Mouse (Mus musculus) myocyte (in vitro differentiated cells): ENCODE results near the gene Tfap4. TPM values are rescaled to one million over a fixed set of nuclear protein-coding genes. Genes with fewer than 3 reads are reported as not detected.

ENCODE experiments used
- H3K27me3 ChIP-seq: one replicate; pipeline ENCODE4 v1.6.1; 2011; ENCODE audit not compliant: control insufficient read depth, insufficient read depth, insufficient read length
- H3K36me3 ChIP-seq: one replicate; pipeline ENCODE4 v1.6.1; 2011; ENCODE audit not compliant: control insufficient read depth, insufficient read depth
- H3K4me2 ChIP-seq: one replicate; pipeline ENCODE4 v1.6.1; 2011; ENCODE audit warnings: low read depth, control low read depth
- H3K4me3 ChIP-seq: one replicate; pipeline ENCODE4 v1.5.1; 2011; ENCODE audit warnings: mild to moderate bottlenecking, control low read depth, moderate library complexity
- H3K79me2 ChIP-seq: one replicate; pipeline ENCODE4 v1.6.1; 2011; ENCODE audit not compliant: control insufficient read depth, insufficient read depth
- H3ac ChIP-seq: one replicate; pipeline ENCODE4 v1.6.1; 2011; ENCODE audit not compliant: control insufficient read depth, insufficient read length
- CEBPB ChIP-seq: IDR thresholded peaks from 2 replicates; pipeline ENCODE4 v1.6.1; 2011; ENCODE audit warnings: mild to moderate bottlenecking, moderate library complexity; ENCODE audit not compliant: poor library complexity, insufficient read depth, severe bottlenecking
- E2F4 ChIP-seq: IDR thresholded peaks from one replicate; pipeline ENCODE4 v1.6.1; 2011; ENCODE audit warnings: mild to moderate bottlenecking, control low read depth, moderate library complexity; ENCODE audit not compliant: insufficient read depth
- MAX ChIP-seq: IDR thresholded peaks from one replicate; pipeline ENCODE4 v1.6.1; 2011; ENCODE audit warnings: low read depth, mild to moderate bottlenecking, control low read depth
- MYOD1 ChIP-seq, 3 experiments: IDR thresholded peaks; one replicate each; pipeline ENCODE4 v1.6.1; 2011; ENCODE audit warnings: control low read depth in 2 of 3, low read depth in 2 of 3, mild to moderate bottlenecking in 2 of 3, moderate library complexity in 1 of 3; ENCODE audit not compliant: insufficient read length in 2 of 3, control insufficient read depth in 1 of 3
- MYOG ChIP-seq, 3 experiments: IDR thresholded peaks; one replicate each; pipeline ENCODE4 v1.6.1; 2011; ENCODE audit warnings: control low read depth in 2 of 3, low read depth in 2 of 3, mild to moderate bottlenecking in 2 of 3; ENCODE audit not compliant: insufficient read length in 2 of 3, control insufficient read depth in 1 of 3, insufficient read depth in 1 of 3
- POLR2A ChIP-seq: IDR thresholded peaks from one replicate; pipeline ENCODE4 v1.6.1; 2011; ENCODE audit warnings: low read depth, mild to moderate bottlenecking, control low read depth, moderate library complexity; ENCODE audit not compliant: insufficient read length
- POLR2AphosphoS2 ChIP-seq: IDR thresholded peaks from one replicate; pipeline ENCODE4 v1.6.1; 2011; ENCODE audit warnings: low read depth, control low read depth; ENCODE audit not compliant: insufficient read length
- REST ChIP-seq: IDR thresholded peaks from one replicate; pipeline ENCODE4 v1.6.1; 2011; ENCODE audit warnings: mild to moderate bottlenecking, control low read depth, moderate library complexity; ENCODE audit not compliant: insufficient read depth, insufficient read length
- SRF ChIP-seq: IDR thresholded peaks from one replicate; pipeline ENCODE4 v1.6.1; 2011; ENCODE audit warnings: low read depth; ENCODE audit not compliant: control insufficient read depth, insufficient read length
- TCF12 ChIP-seq: IDR thresholded peaks from one replicate; pipeline ENCODE4 v1.6.1; 2011; ENCODE audit warnings: mild to moderate bottlenecking, control low read depth; ENCODE audit not compliant: poor library complexity, insufficient read depth, severe bottlenecking
- TCF3 ChIP-seq: IDR thresholded peaks from one replicate; pipeline ENCODE4 v1.6.1; 2011; ENCODE audit warnings: low read depth, control low read depth; ENCODE audit not compliant: insufficient read length
- USF1 ChIP-seq: IDR thresholded peaks from one replicate; pipeline ENCODE4 v1.6.1; 2011; ENCODE audit warnings: low read depth, mild to moderate bottlenecking, control low read depth, moderate library complexity
- polyA plus RNA-seq: library from polyadenylated mRNA; unstranded; fragments of >200 nt; fragmentation: generic; extraction: Trizol; gene quantifications from one replicate; pipeline ENCODE4 v1.2.1, GENCODE M21; 2012; ENCODE audit warnings: missing spikeins

Tfap4 gene
- polyA plus RNA-seq, 1 experiment = 4.0 TPM

DNA sequence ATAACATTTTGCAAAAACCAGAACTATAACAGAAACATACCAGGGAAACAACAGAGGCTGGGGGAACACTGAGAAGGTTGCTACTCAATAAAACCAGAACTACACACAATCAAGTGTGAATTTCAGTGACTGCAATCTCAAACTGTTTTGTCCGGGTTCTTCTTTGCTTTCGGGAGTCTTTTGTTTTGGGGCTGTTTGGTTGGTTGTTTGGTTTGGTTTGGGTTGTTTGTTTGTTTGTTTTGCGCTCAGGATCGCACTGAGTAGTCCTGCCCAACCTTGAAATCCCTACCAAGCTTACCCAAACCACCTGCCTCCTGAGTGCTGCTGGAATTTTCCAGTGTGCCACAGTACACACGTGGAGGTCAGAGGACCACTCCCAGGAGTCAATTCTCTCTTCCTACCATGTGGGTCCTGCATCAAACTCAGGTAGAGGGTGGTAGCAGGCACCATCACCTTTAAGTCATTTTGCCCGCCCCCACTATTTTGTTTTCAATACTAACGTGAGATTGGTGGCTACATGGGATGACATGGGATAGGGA, 17.3 kb downstream of the Tfap4 start:
- Histone ChIP-seq H3K27me3 (no peaks in the 10 kb centered on the region), H3K79me2 (peaks cover 7% of the 10 kb centered on the region), H3ac (no peak overlapping the region), H3K4me3 (peak overlapping the region; percentile 37), H3K36me3 (no peaks in the 10 kb centered on the region), H3K4me2 (peak overlapping the region; percentile 72)
- TF ChIP-seq USF1 = no peak
- TF ChIP-seq POLR2A = no peak
- no peak for TF ChIP-seq E2F4
- TF ChIP-seq SRF = no peak
- TF ChIP-seq CEBPB = no peak
- TF ChIP-seq TCF12 = no peak
- TF ChIP-seq MYOD1 (IDR thresholded peaks at IDR 0.05; ENCODE audit: control insufficient read depth in 1 of 3, insufficient read length in 2 of 3, low read depth in 2 of 3) = no peak
- no peak for TF ChIP-seq MYOG (IDR thresholded peaks at IDR 0.05; ENCODE audit: control insufficient read depth in 1 of 3, insufficient read depth in 1 of 3, insufficient read length in 2 of 3, low read depth in 2 of 3)
- no peak for TF ChIP-seq MAX

DNA sequence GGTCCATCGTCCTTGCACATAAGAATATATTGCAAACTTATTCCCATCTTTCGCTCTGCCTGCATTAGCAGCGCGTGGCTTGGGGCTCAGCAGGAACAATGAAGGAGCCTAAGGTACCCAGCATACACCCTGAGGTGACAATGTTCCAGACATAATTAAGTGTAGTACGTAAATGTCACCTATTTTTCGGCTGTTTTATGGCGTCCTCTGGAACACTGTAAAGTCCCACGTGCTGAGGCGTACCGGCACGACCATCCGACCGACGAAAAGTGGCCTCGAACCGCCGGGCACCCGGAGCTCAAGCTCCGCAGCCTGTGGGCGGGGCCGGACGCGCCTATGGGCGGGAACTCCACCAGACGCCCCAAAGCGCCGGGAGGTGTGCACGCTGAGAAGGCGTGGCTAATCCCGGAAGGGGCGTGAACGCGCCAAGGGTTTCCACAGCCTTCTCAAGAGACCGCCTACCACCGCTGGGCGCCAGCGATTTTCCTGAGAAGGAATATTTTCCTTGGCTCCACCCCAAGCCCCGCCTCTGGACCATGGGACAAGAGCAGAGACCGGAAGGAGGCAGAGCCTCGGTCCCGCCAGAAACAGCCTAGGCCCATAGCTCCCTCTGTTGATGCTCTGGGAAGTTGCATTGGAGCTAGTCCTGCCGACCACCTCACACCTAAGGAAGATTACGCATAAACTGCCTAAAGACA, 18.0 kb downstream of the Tfap4 start, which contains the start of gene Srl:
Srl (minus strand) TSS at position 316 of the 698 bp plus-strand sequence.
- H3ac ChIP-seq = peak within 1 kb of the TSS; percentile 35
- H3K36me3 ChIP-seq = no peaks in the 10 kb centered on the region
- no peaks in the 10 kb centered on the region for H3K27me3 ChIP-seq
- TF ChIP-seq SRF (no peak), MYOD1 (IDR thresholded peaks at IDR 0.05; ENCODE audit: control insufficient read depth in 1 of 3, insufficient read length in 2 of 3, low read depth in 2 of 3) (peak in 1 of 3 experiments; percentile 1), POLR2AphosphoS2 (peak; percentile 87), POLR2A (peak; percentile 87), E2F4 (peak; percentile 2), USF1 (peak; percentile 22), MAX (no peak)
- peaks cover 7% of the 10 kb centered on the region for H3K79me2 ChIP-seq
- H3K4me3 ChIP-seq = peak within 1 kb of the TSS; percentile 37
- H3K4me2 ChIP-seq = peak within 1 kb of the TSS; percentile 92

DNA sequence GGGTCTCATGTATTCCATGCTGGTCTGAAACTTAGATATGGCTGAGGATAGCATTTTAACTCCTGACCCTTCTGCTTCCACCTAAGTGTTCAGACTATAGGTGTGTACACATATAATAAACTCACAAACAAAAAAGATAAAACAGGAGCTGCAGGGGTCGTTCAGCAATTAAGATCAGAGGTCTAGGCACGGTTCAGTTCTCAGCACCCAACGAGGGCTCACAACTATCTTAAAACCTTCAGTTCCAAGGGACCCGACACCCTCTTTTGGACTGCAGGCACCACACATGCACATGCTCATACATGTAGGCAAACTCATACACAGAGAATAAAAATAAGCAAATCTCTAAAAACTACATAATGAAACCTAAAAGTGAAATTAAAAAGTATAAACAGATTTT, 18.6 kb downstream of the Tfap4 start:
- Histone ChIP-seq H3K36me3 (no peaks in the 10 kb centered on the region), H3K4me3 (peak overlapping the region; percentile 37), H3K27me3 (no peaks in the 10 kb centered on the region), H3K4me2 (peak overlapping the region; percentile 92), H3K79me2 (peaks cover 7% of the 10 kb centered on the region), H3ac (peak overlapping the region; percentile 35)
- TF ChIP-seq SRF = no peak
- TF ChIP-seq CEBPB = no peak
- TF ChIP-seq REST = no peak
- no peak for TF ChIP-seq POLR2A
- TF ChIP-seq POLR2AphosphoS2 = no peak
- no peak for TF ChIP-seq MYOG (IDR thresholded peaks at IDR 0.05; ENCODE audit: control insufficient read depth in 1 of 3, insufficient read depth in 1 of 3, insufficient read length in 2 of 3, low read depth in 2 of 3)
- TF ChIP-seq TCF3 = no peak
- TF ChIP-seq E2F4 = no peak
- TF ChIP-seq TCF12 = no peak
- no peak for TF ChIP-seq MAX
- TF ChIP-seq USF1 = no peak
- no peak for TF ChIP-seq MYOD1 (IDR thresholded peaks at IDR 0.05; ENCODE audit: control insufficient read depth in 1 of 3, insufficient read length in 2 of 3, low read depth in 2 of 3)

GRCm38 (mm10) chr16:4540064-4540775, 19.4 kb downstream of the Tfap4 start:
- Histone ChIP-seq H3K4me2 (peak overlapping the region; percentile 92), H3ac (no peak overlapping the region), H3K27me3 (no peaks in the 10 kb centered on the region), H3K36me3 (no peaks in the 10 kb centered on the region), H3K79me2 (peaks cover 7% of the 10 kb centered on the region), H3K4me3 (no peak overlapping the region)
- no peak for TF ChIP-seq E2F4
- TF ChIP-seq CEBPB = no peak
- no peak for TF ChIP-seq REST
- no peak for TF ChIP-seq MYOD1 (IDR thresholded peaks at IDR 0.05; ENCODE audit: control insufficient read depth in 1 of 3, insufficient read length in 2 of 3, low read depth in 2 of 3)
- TF ChIP-seq USF1 = no peak

DNA sequence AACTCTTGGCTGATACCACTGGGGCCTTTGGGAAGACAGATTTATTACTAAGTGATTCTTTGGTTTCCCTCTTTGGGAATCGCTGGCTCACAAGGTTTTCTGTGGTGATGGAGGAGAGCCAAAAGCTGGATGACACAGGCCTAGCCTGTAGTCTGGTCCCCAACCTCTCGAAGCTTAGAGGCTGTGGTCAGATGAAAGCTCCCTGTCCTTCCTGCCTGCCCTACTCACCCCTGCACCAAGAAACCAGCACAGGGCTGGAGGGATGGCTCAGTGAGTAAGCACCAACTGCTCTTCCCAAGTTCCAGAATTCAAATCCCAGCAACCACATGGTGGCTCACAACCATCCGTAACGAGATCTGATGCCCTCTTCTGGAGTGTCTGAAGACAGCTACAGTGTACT, 20.1 kb downstream of the Tfap4 start:
- Histone ChIP-seq H3K4me2 (peak overlapping the region; percentile 54), H3K4me3 (no peak overlapping the region), H3K36me3 (no peaks in the 10 kb centered on the region), H3K79me2 (peaks cover 7% of the 10 kb centered on the region), H3ac (no peak overlapping the region), H3K27me3 (no peaks in the 10 kb centered on the region)
- TF ChIP-seq MYOD1 (IDR thresholded peaks at IDR 0.05; ENCODE audit: control insufficient read depth in 1 of 3, insufficient read length in 2 of 3, low read depth in 2 of 3) = peak in 1 of 3 experiments; percentile 22
- TF ChIP-seq USF1 = no peak
- peak in 1 of 3 experiments; percentile 49 for TF ChIP-seq MYOG (IDR thresholded peaks at IDR 0.05; ENCODE audit: control insufficient read depth in 1 of 3, insufficient read depth in 1 of 3, insufficient read length in 2 of 3, low read depth in 2 of 3)
- no peak for TF ChIP-seq POLR2A
- no peak for TF ChIP-seq POLR2AphosphoS2
- no peak for TF ChIP-seq TCF3
- TF ChIP-seq CEBPB = no peak
- no peak for TF ChIP-seq TCF12
